Mouse (Mus musculus): ENCODE measurements around the gene Kdm4b. TPM values are rescaled to one million over a fixed set of nuclear protein-coding genes. Genes with fewer than 3 reads are reported as not detected.

Gene Kdm4b
- total and polyA plus RNA-seq, 2 experiments, result 9.5 to 15.6 TPM

- no peak overlapping the region for H3K27ac ChIP-seq (replicated peaks; ENCODE audit: insufficient read depth, low read depth, low read length)
- H3K79me2 ChIP-seq (ENCODE audit: control insufficient read depth, insufficient read depth, low read length), result no peaks in the 10 kb centered on the region
- TF ChIP-seq CTCF (IDR thresholded peaks at IDR 0.05; ENCODE audit: low read depth, low read length) (no peak), POLR2A (IDR thresholded peaks at IDR 0.05; ENCODE audit: extremely low read depth, insufficient read depth, low read length) (no peak)
- H3K4me3 ChIP-seq (ENCODE audit: insufficient read depth, low read depth, low read length), result no peak overlapping the region
- DNase-seq (ENCODE audit: extremely low read depth, low read depth, low spot score), result peak; percentile 24
- H3K9ac ChIP-seq (ENCODE audit: low read depth, low read length), result no peak overlapping the region
- peaks cover 19% of the 10 kb centered on the region for H3K4me1 ChIP-seq (ENCODE audit: control insufficient read depth, insufficient read depth, low read length)
- H3K36me3 ChIP-seq (ENCODE audit: control insufficient read depth, insufficient read depth, low read length), result no peaks in the 10 kb centered on the region
- 54% methylated on average over 13 of the region's 13 CpGs for WGBS
- H3K27me3 ChIP-seq (ENCODE audit: control insufficient read depth, insufficient read depth, low read length), result no peaks in the 10 kb centered on the region
These were observed 83.2 kb downstream of the Kdm4b start for GRCm38 (mm10) chr17:56408965-56409625.

- no peak for TF ChIP-seq POLR2A (IDR thresholded peaks at IDR 0.05; ENCODE audit: extremely low read depth, insufficient read depth, low read length)
- no peak for TF ChIP-seq CTCF (IDR thresholded peaks at IDR 0.05; ENCODE audit: low read depth, low read length)
- WGBS, result 71% methylated on average over 8 of the region's 8 CpGs
- H3K79me2 ChIP-seq (ENCODE audit: control insufficient read depth, insufficient read depth, low read length), result no peaks in the 10 kb centered on the region
- H3K36me3 ChIP-seq (ENCODE audit: control insufficient read depth, insufficient read depth, low read length), result no peaks in the 10 kb centered on the region
- H3K4me1 ChIP-seq (ENCODE audit: control insufficient read depth, insufficient read depth, low read length), result peaks cover 19% of the 10 kb centered on the region
- no peak for DNase-seq (ENCODE audit: extremely low read depth, low read depth, low spot score)
- H3K9ac ChIP-seq (ENCODE audit: low read depth, low read length), result no peak overlapping the region
- H3K27me3 ChIP-seq (ENCODE audit: control insufficient read depth, insufficient read depth, low read length), result no peaks in the 10 kb centered on the region
- no peak overlapping the region for H3K4me3 ChIP-seq (ENCODE audit: insufficient read depth, low read depth, low read length)
- no peak overlapping the region for H3K27ac ChIP-seq (replicated peaks; ENCODE audit: insufficient read depth, low read depth, low read length)
These were observed 83.9 kb downstream of the Kdm4b start for GRCm38 (mm10) chr17:56409759-56410158.

- 94% methylated on average over 7 of the region's 7 CpGs for WGBS
- Histone ChIP-seq H3K27me3 (ENCODE audit: control insufficient read depth, insufficient read depth, low read length) (no peaks in the 10 kb centered on the region), H3K4me1 (ENCODE audit: control insufficient read depth, insufficient read depth, low read length) (peaks cover 7% of the 10 kb centered on the region), H3K36me3 (ENCODE audit: control insufficient read depth, insufficient read depth, low read length) (no peaks in the 10 kb centered on the region), H3K4me3 (ENCODE audit: insufficient read depth, low read depth, low read length) (no peak overlapping the region), H3K9ac (ENCODE audit: low read depth, low read length) (no peak overlapping the region), H3K79me2 (ENCODE audit: control insufficient read depth, insufficient read depth, low read length) (no peaks in the 10 kb centered on the region), H3K27ac (replicated peaks; ENCODE audit: insufficient read depth, low read depth, low read length) (no peak overlapping the region)
- no peak for TF ChIP-seq POLR2A (IDR thresholded peaks at IDR 0.05; ENCODE audit: extremely low read depth, insufficient read depth, low read length)
- TF ChIP-seq CTCF (IDR thresholded peaks at IDR 0.05; ENCODE audit: low read depth, low read length), result no peak
- no peak for DNase-seq (ENCODE audit: extremely low read depth, low read depth, low spot score)
These were observed 85.6 kb downstream of the Kdm4b start for GRCm38 (mm10) chr17:56411437-56411836.

- Histone ChIP-seq H3K27me3 (ENCODE audit: control insufficient read depth, insufficient read depth, low read length) (no peaks in the 10 kb centered on the region), H3K9ac (ENCODE audit: low read depth, low read length) (no peak overlapping the region), H3K79me2 (ENCODE audit: control insufficient read depth, insufficient read depth, low read length) (no peaks in the 10 kb centered on the region), H3K4me1 (ENCODE audit: control insufficient read depth, insufficient read depth, low read length) (peaks cover under 1% of the 10 kb centered on the region; the same call in 1 of the 2 replicates), H3K36me3 (ENCODE audit: control insufficient read depth, insufficient read depth, low read length) (no peaks in the 10 kb centered on the region), H3K27ac (replicated peaks; ENCODE audit: insufficient read depth, low read depth, low read length) (no peak overlapping the region), H3K4me3 (ENCODE audit: insufficient read depth, low read depth, low read length) (no peak overlapping the region)
- TF ChIP-seq CTCF (IDR thresholded peaks at IDR 0.05; ENCODE audit: low read depth, low read length) (no peak), POLR2A (IDR thresholded peaks at IDR 0.05; ENCODE audit: extremely low read depth, insufficient read depth, low read length) (no peak)
- DNase-seq (ENCODE audit: extremely low read depth, low read depth, low spot score), result peak; percentile 67
- 41% methylated on average over 13 of the region's 13 CpGs for WGBS
These were observed 87.3 kb downstream of the Kdm4b start for GRCm38 (mm10) chr17:56413113-56413512.

- Histone ChIP-seq H3K36me3 (ENCODE audit: control insufficient read depth, insufficient read depth, low read length) (no peaks in the 10 kb centered on the region), H3K4me1 (ENCODE audit: control insufficient read depth, insufficient read depth, low read length) (no peaks in the 10 kb centered on the region; the same call in 1 of the 2 replicates), H3K79me2 (ENCODE audit: control insufficient read depth, insufficient read depth, low read length) (no peaks in the 10 kb centered on the region), H3K27ac (replicated peaks; ENCODE audit: insufficient read depth, low read depth, low read length) (no peak overlapping the region), H3K27me3 (ENCODE audit: control insufficient read depth, insufficient read depth, low read length) (no peaks in the 10 kb centered on the region), H3K9ac (ENCODE audit: low read depth, low read length) (no peak overlapping the region), H3K4me3 (ENCODE audit: insufficient read depth, low read depth, low read length) (no peak overlapping the region)
- TF ChIP-seq CTCF (IDR thresholded peaks at IDR 0.05; ENCODE audit: low read depth, low read length), result no peak
- no peak for TF ChIP-seq POLR2A (IDR thresholded peaks at IDR 0.05; ENCODE audit: extremely low read depth, insufficient read depth, low read length)
- no peak for DNase-seq (ENCODE audit: extremely low read depth, low read depth, low spot score)
- WGBS, result 92% methylated on average over 9 of the region's 9 CpGs
These were observed 88.9 kb downstream of the Kdm4b start for GRCm38 (mm10) chr17:56414785-56415184.

GRCm38 (mm10) chr17:56418304-56418703 is 92.4 kb downstream of the Kdm4b start:
- Histone ChIP-seq H3K4me3 (ENCODE audit: insufficient read depth, low read depth, low read length) (no peak overlapping the region), H3K79me2 (ENCODE audit: control insufficient read depth, insufficient read depth, low read length) (no peaks in the 10 kb centered on the region), H3K27ac (replicated peaks; ENCODE audit: insufficient read depth, low read depth, low read length) (no peak overlapping the region), H3K9ac (ENCODE audit: low read depth, low read length) (no peak overlapping the region), H3K36me3 (ENCODE audit: control insufficient read depth, insufficient read depth, low read length) (no peaks in the 10 kb centered on the region), H3K4me1 (ENCODE audit: control insufficient read depth, insufficient read depth, low read length) (no peaks in the 10 kb centered on the region; the same call in 1 of the 2 replicates), H3K27me3 (ENCODE audit: control insufficient read depth, insufficient read depth, low read length) (no peaks in the 10 kb centered on the region)
- no peak for TF ChIP-seq CTCF (IDR thresholded peaks at IDR 0.05; ENCODE audit: low read depth, low read length)
- no peak for TF ChIP-seq POLR2A (IDR thresholded peaks at IDR 0.05; ENCODE audit: extremely low read depth, insufficient read depth, low read length)
- 79% methylated on average over 12 of the region's 12 CpGs for WGBS
- DNase-seq (ENCODE audit: extremely low read depth, low read depth, low spot score), result no peak

Measured in liver, adult 2 months (tissue).